Mouse (Mus musculus) R1 (cell line): ENCODE measurements at regions not wholly inside any gene's neighbourhood (a gene's known extent, or its start where the extent isn't known, plus 50 kb on each side); places are given as distances from the start of the nearest gene placed in this dataset.

Experiments
- DNase-seq: peaks from one replicate; pipeline ENCODE4 v3.0.0-alpha.2; 2018; ENCODE audit warnings: low read depth, low spot score

GRCm38 (mm10) chr17:87531411-87532157 lies 84.8 kb upstream of the Calm2 start:
- peak; percentile 89 for DNase-seq

- DNase-seq = peak; percentile 79
Observed at GRCm38 (mm10) chr17:87532158-87532545, 85.4 kb upstream of the Calm2 start.

GRCm38 (mm10) chr17:87532762-87533161 lies 86.0 kb upstream of the Calm2 start:
- DNase-seq = no peak

GRCm38 (mm10) chr17:87549568-87549967 lies 86.2 kb upstream of the Epcam start:
- DNase-seq = no peak

- DNase-seq = peak; percentile 41
Observed at GRCm38 (mm10) chr17:87550518-87551164, 85.1 kb upstream of the Epcam start.

GRCm38 (mm10) chr17:87554561-87554960 lies 81.2 kb upstream of the Epcam start:
- DNase-seq = no peak

- peak; percentile 86 for DNase-seq
Observed at GRCm38 (mm10) chr17:87558419-87558818, 77.4 kb upstream of the Epcam start.

GRCm38 (mm10) chr17:87559641-87560040 lies 76.1 kb upstream of the Epcam start:
- DNase-seq = peak; percentile 65

- no peak for DNase-seq
Observed at GRCm38 (mm10) chr17:87560923-87561322, 74.9 kb upstream of the Epcam start.

GRCm38 (mm10) chr17:87563375-87563774 lies 72.4 kb upstream of the Epcam start:
- DNase-seq = no peak

GRCm38 (mm10) chr17:87565631-87566030 lies 70.1 kb upstream of the Epcam start:
- DNase-seq = no peak

- no peak for DNase-seq
Observed at GRCm38 (mm10) chr17:87566296-87566695, 69.5 kb upstream of the Epcam start.

- no peak for DNase-seq
Observed at GRCm38 (mm10) chr17:87566996-87567395, 68.8 kb upstream of the Epcam start.

- no peak for DNase-seq
Observed at GRCm38 (mm10) chr17:87567475-87567874, 68.3 kb upstream of the Epcam start.

GRCm38 (mm10) chr17:87569981-87570380 lies 65.8 kb upstream of the Epcam start:
- peak; percentile 44 for DNase-seq

- peak; percentile 45 for DNase-seq
Observed at GRCm38 (mm10) chr17:87570676-87571344, 65.0 kb upstream of the Epcam start.

GRCm38 (mm10) chr17:87571345-87571932 lies 64.3 kb upstream of the Epcam start:
- DNase-seq = peak; percentile 89

- peak; percentile 85 for DNase-seq
Observed at GRCm38 (mm10) chr17:87583575-87583974, 52.2 kb upstream of the Epcam start.

- DNase-seq = no peak
Observed at GRCm38 (mm10) chr17:87585355-87585754, 50.4 kb upstream of the Epcam start.
